Mouse (Mus musculus) adrenal gland, postnatal 36 days (tissue): ENCODE measurements around the gene Stk10. TPM values are rescaled to one million over a fixed set of nuclear protein-coding genes. Genes with fewer than 3 reads are reported as not detected.
A peak's percentile ranks its signal among the peaks of the same experiment; 100 is the strongest.
"Not testable (repeated sequence)": the region's sequence is repeated elsewhere in the genome, so short reads cannot be mapped to it uniquely, and the experiment has no call there.

Experiments
- DNase-seq, 2 experiments: peaks; one replicate each; pipeline ENCODE4 v3.0.0; 2021; ENCODE audit warnings: mixed read lengths in 1 of 2
- total RNA-seq, 2 experiments: library from RNA; stranded (reverse); gene quantifications; 2 replicates each; pipeline ENCODE4 v1.2.3; 2021

Stk10 gene
- total RNA-seq, 2 experiments from 2014 or later = 9.0 to 13.3 TPM

GRCm38 (mm10) chr11:32601528-32602323 lies 68.6 kb downstream of the Stk10 start:
- DNase-seq = peak in 1 of 2 experiments; percentile 33

- DNase-seq = no peak
Observed at GRCm38 (mm10) chr11:32604663-32605062, 71.6 kb downstream of the Stk10 start.

- peak; percentile 81 to 85 for DNase-seq
Observed at GRCm38 (mm10) chr11:32605131-32605860, 72.2 kb downstream of the Stk10 start.

- no peak for DNase-seq
Observed at GRCm38 (mm10) chr11:32605907-32606306, 72.8 kb downstream of the Stk10 start.

GRCm38 (mm10) chr11:32607319-32607718 lies 74.2 kb downstream of the Stk10 start:
- peak in 1 of 2 experiments; percentile 56 for DNase-seq

- DNase-seq = no peak
Observed at GRCm38 (mm10) chr11:32610616-32611015, 77.5 kb downstream of the Stk10 start.

- no peak for DNase-seq
Observed at GRCm38 (mm10) chr11:32612304-32612703, 79.2 kb downstream of the Stk10 start.

GRCm38 (mm10) chr11:32614463-32614862 lies 81.4 kb downstream of the Stk10 start:
- DNase-seq = no peak

- no peak for DNase-seq
Observed at GRCm38 (mm10) chr11:32615561-32615960, 82.5 kb downstream of the Stk10 start.

GRCm38 (mm10) chr11:32616091-32616490 lies 83.0 kb downstream of the Stk10 start:
- DNase-seq = no peak

- peak in 1 of 2 experiments; percentile 35 for DNase-seq
Observed at GRCm38 (mm10) chr11:32618036-32618435, 84.9 kb downstream of the Stk10 start.

GRCm38 (mm10) chr11:32618641-32619040 lies 85.5 kb downstream of the Stk10 start:
- not testable (repeated sequence) for DNase-seq

- DNase-seq = peak; percentile 68 to 77
Observed at GRCm38 (mm10) chr11:32619257-32619816, 86.2 kb downstream of the Stk10 start.

GRCm38 (mm10) chr11:32619866-32620456 lies 86.9 kb downstream of the Stk10 start:
- no peak for DNase-seq

- no peak for DNase-seq
Observed at GRCm38 (mm10) chr11:32621831-32622478, 88.8 kb downstream of the Stk10 start.

GRCm38 (mm10) chr11:32622479-32623190 lies 89.5 kb downstream of the Stk10 start:
- no peak for DNase-seq

- no peak for DNase-seq
Observed at GRCm38 (mm10) chr11:32623236-32623635, 90.1 kb downstream of the Stk10 start.

GRCm38 (mm10) chr11:32623912-32624311 lies 90.8 kb downstream of the Stk10 start:
- DNase-seq = no peak

GRCm38 (mm10) chr11:32625677-32626076 lies 92.6 kb downstream of the Stk10 start:
- DNase-seq = peak; percentile 86 to 88

- no peak for DNase-seq
Observed at GRCm38 (mm10) chr11:32626079-32626478, 93.0 kb downstream of the Stk10 start.

GRCm38 (mm10) chr11:32627900-32628299 lies 94.8 kb downstream of the Stk10 start:
- no peak for DNase-seq
